Mouse (Mus musculus) stomach, postnatal 0 days (tissue): ENCODE data around the gene Eci2.

ENCODE experiments used
- CTCF ChIP-seq: IDR thresholded peaks from 2 replicates; pipeline ENCODE4 v1.5.1; 2016; ENCODE audit warnings: antibody characterized with exemption, low read depth, mild to moderate bottlenecking, moderate library complexity
- EP300 ChIP-seq: optimal IDR thresholded peaks from 2 replicates; pipeline ENCODE3; 2016; ENCODE audit warnings: antibody characterized with exemption

DNA sequence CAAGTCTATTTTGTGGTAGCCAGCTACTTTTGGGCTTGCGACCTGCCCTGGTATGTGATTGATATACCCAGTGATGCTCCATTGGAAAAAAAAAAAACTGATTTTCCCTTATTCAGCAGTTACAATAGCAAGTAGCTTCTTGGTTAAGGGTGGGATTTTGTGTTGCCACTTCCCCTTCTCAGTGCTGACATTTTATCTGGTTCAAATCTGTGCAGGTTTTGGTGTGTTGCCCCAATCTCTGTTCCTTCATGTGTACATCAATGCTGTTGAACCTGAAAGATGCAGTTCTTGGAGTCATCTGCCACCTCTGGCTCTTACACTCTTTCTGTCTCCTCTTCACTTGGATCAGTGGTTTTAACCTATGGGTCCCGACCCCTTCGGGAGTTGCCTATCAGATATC, 1.5 kb upstream of the Eci2 start:
- TF ChIP-seq CTCF (no peak), EP300 (no peak)
